Mouse (Mus musculus): ENCODE results near the gene Lcn8. TPM values are rescaled to one million over a fixed set of nuclear protein-coding genes. Genes with fewer than 3 reads are reported as not detected.
A peak's percentile ranks its signal among the peaks of the same experiment; 100 is the strongest.

The Lcn8 gene
- polyA plus RNA-seq, 1 experiment from 2014 or later, result 0.16 TPM

GRCm38 (mm10) chr2:25701001-25701400 is 48.1 kb downstream of the Lcn8 start:
- no peaks in the 10 kb centered on the region for H3K27me3 ChIP-seq (ENCODE audit: control insufficient read depth, insufficient read depth, low read length)
- H3K27ac ChIP-seq (replicated peaks), result no peak overlapping the region

GRCm38 (mm10) chr2:25703706-25704105 is 50.8 kb downstream of the Lcn8 start:
- WGBS, result 66% methylated on average over 4 of the region's 4 CpGs
- no peak overlapping the region for H3K9ac ChIP-seq (ENCODE audit: low read length)

More at GRCm38 (mm10) chr2:25701001-25701400, 48.1 kb downstream of the Lcn8 start:
- WGBS, result 64% methylated on average over 5 of the region's 5 CpGs
- DNase-seq (ENCODE audit: low spot score), result no peak
- H3K9ac ChIP-seq (ENCODE audit: low read length), result no peak overlapping the region
- H3K4me3 ChIP-seq (ENCODE audit: low read depth, low read length), result no peak overlapping the region
- ATAC-seq (ENCODE audit: low FRiP score, low TSS enrichment), result no peak
- no peaks in the 10 kb centered on the region for H3K9me3 ChIP-seq (ENCODE audit: control insufficient read depth, low read length)
- TF ChIP-seq EP300 (optimal IDR thresholded peaks at IDR 0.05), result no peak
- TF ChIP-seq CTCF (IDR thresholded peaks at IDR 0.05; ENCODE audit: low read depth), result no peak
- H3K4me1 ChIP-seq (replicated peaks; ENCODE audit: control insufficient read depth, insufficient read depth), result no peaks in the 10 kb centered on the region
- no peak overlapping the region for H3K4me2 ChIP-seq (replicated peaks; ENCODE audit: low read depth)
- no peaks in the 10 kb centered on the region for H3K36me3 ChIP-seq (ENCODE audit: control insufficient read depth, insufficient read depth, low read length)

More at GRCm38 (mm10) chr2:25703706-25704105, 50.8 kb downstream of the Lcn8 start:
- no peak for ATAC-seq (ENCODE audit: low FRiP score, low TSS enrichment)
- H3K27ac ChIP-seq (replicated peaks), result no peak overlapping the region
- no peaks in the 10 kb centered on the region for H3K4me1 ChIP-seq (replicated peaks; ENCODE audit: control insufficient read depth, insufficient read depth)
- DNase-seq (ENCODE audit: low spot score), result peak; percentile 9
- no peak overlapping the region for H3K4me3 ChIP-seq (ENCODE audit: low read depth, low read length)
- no peaks in the 10 kb centered on the region for H3K36me3 ChIP-seq (ENCODE audit: control insufficient read depth, insufficient read depth, low read length)
- no peaks in the 10 kb centered on the region for H3K9me3 ChIP-seq (ENCODE audit: control insufficient read depth, low read length)
- no peak for TF ChIP-seq CTCF (IDR thresholded peaks at IDR 0.05; ENCODE audit: low read depth)
- TF ChIP-seq EP300 (optimal IDR thresholded peaks at IDR 0.05), result no peak
- no peak overlapping the region for H3K4me2 ChIP-seq (replicated peaks; ENCODE audit: low read depth)
- no peaks in the 10 kb centered on the region for H3K27me3 ChIP-seq (ENCODE audit: control insufficient read depth, insufficient read depth, low read length)

Other genes with a start within 250 kb of the Lcn8 start
- gene Fut7, start 229.9 kb upstream of the Lcn8 start, polyA plus RNA-seq (2015; fragmentation: Nextera tagmentation; extraction: Ambion mirVana), result 0.12 TPM in 1 of 2 replicates, not detected in the other
- gene Abca2, start 224.4 kb upstream of the Lcn8 start, polyA plus RNA-seq (2015; fragmentation: Nextera tagmentation; extraction: Ambion mirVana), result 1.7 and 2.6 TPM in 2 replicates
- gene Clic3, start 196.3 kb upstream of the Lcn8 start, polyA plus RNA-seq (2015; fragmentation: Nextera tagmentation; extraction: Ambion mirVana), result 246 and 272 TPM in 2 replicates
- gene Paxx, start 192.0 kb upstream of the Lcn8 start, polyA plus RNA-seq (2015; fragmentation: Nextera tagmentation; extraction: Ambion mirVana), result 51.7 and 59.7 TPM in 2 replicates
- gene Ptgds, start 183.1 kb upstream of the Lcn8 start, polyA plus RNA-seq (2015; fragmentation: Nextera tagmentation; extraction: Ambion mirVana), result 4.7 and 5.2 TPM in 2 replicates
- not detected in 2 replicates for gene Lcn12, start 159.2 kb upstream of the Lcn8 start, polyA plus RNA-seq (2015; fragmentation: Nextera tagmentation; extraction: Ambion mirVana)
- 39.3 and 47.5 TPM in 2 replicates for gene Fbxw5, start 152.4 kb upstream of the Lcn8 start, polyA plus RNA-seq (2015; fragmentation: Nextera tagmentation; extraction: Ambion mirVana)
- 2.8 and 3.8 TPM in 2 replicates for gene C8g, start 151.4 kb upstream of the Lcn8 start, polyA plus RNA-seq (2015; fragmentation: Nextera tagmentation; extraction: Ambion mirVana)
- 15.9 and 16.0 TPM in 2 replicates for gene Traf2, start 106.2 kb upstream of the Lcn8 start, polyA plus RNA-seq (2015; fragmentation: Nextera tagmentation; extraction: Ambion mirVana)
- 351 and 372 TPM in 2 replicates for gene Edf1, start 95.3 kb upstream of the Lcn8 start, polyA plus RNA-seq (2015; fragmentation: Nextera tagmentation; extraction: Ambion mirVana)
- 0.34 and 0.55 TPM in 2 replicates for gene Mamdc4, start 78.3 kb upstream of the Lcn8 start, polyA plus RNA-seq (2015; fragmentation: Nextera tagmentation; extraction: Ambion mirVana)
- gene Phpt1, start 77.9 kb upstream of the Lcn8 start, polyA plus RNA-seq (2015; fragmentation: Nextera tagmentation; extraction: Ambion mirVana), result 87.0 and 87.5 TPM in 2 replicates
- gene Ajm1, start 71.4 kb upstream of the Lcn8 start, polyA plus RNA-seq (2015; fragmentation: Nextera tagmentation; extraction: Ambion mirVana), result 0.29 and 0.52 TPM in 2 replicates
- 30.9 and 32.2 TPM in 2 replicates for gene Rabl6, start 44.6 kb upstream of the Lcn8 start, polyA plus RNA-seq (2015; fragmentation: Nextera tagmentation; extraction: Ambion mirVana)
- 0.21 and 0.34 TPM in 2 replicates for gene Ccdc183, start 35.4 kb upstream of the Lcn8 start, polyA plus RNA-seq (2015; fragmentation: Nextera tagmentation; extraction: Ambion mirVana)
- 32.4 and 33.3 TPM in 2 replicates for gene Tmem141, start 31.1 kb upstream of the Lcn8 start, polyA plus RNA-seq (2015; fragmentation: Nextera tagmentation; extraction: Ambion mirVana)
- 3.5 and 3.8 TPM in 2 replicates for gene Fcna, start 25.1 kb upstream of the Lcn8 start, polyA plus RNA-seq (2015; fragmentation: Nextera tagmentation; extraction: Ambion mirVana)
- not detected in 2 replicates for gene Lcn5, start 4.8 kb downstream of the Lcn8 start, polyA plus RNA-seq (2015; fragmentation: Nextera tagmentation; extraction: Ambion mirVana)
- gene Lcn6, start 23.7 kb downstream of the Lcn8 start, polyA plus RNA-seq (2015; fragmentation: Nextera tagmentation; extraction: Ambion mirVana), result not detected in 2 replicates
- not detected in 2 replicates for gene Lcn10, start 29.6 kb downstream of the Lcn8 start, polyA plus RNA-seq (2015; fragmentation: Nextera tagmentation; extraction: Ambion mirVana)
- gene Obp2a, start 46.9 kb downstream of the Lcn8 start, polyA plus RNA-seq (2015; fragmentation: Nextera tagmentation; extraction: Ambion mirVana), result 0.39 TPM in 1 of 2 replicates, not detected in the other
- gene Bmyc, start 53.6 kb downstream of the Lcn8 start, polyA plus RNA-seq (2015; fragmentation: Nextera tagmentation; extraction: Ambion mirVana), result 53.9 and 55.6 TPM in 2 replicates
- gene Obp2b, start 83.9 kb downstream of the Lcn8 start, polyA plus RNA-seq (2015; fragmentation: Nextera tagmentation; extraction: Ambion mirVana), result not detected in 2 replicates
- not detected in 2 replicates for gene Lcn3, start 112.4 kb downstream of the Lcn8 start, polyA plus RNA-seq (2015; fragmentation: Nextera tagmentation; extraction: Ambion mirVana)
- not detected in 2 replicates for gene Lcn11, start 123.9 kb downstream of the Lcn8 start, polyA plus RNA-seq (2015; fragmentation: Nextera tagmentation; extraction: Ambion mirVana)
- gene Gm13539, start 129.1 kb downstream of the Lcn8 start, polyA plus RNA-seq (2015; fragmentation: Nextera tagmentation; extraction: Ambion mirVana), result 1.2 and 1.6 TPM in 2 replicates
- gene Glt6d1, start 162.7 kb downstream of the Lcn8 start, polyA plus RNA-seq (2015; fragmentation: Nextera tagmentation; extraction: Ambion mirVana), result not detected in 2 replicates
- not detected in 2 replicates for gene Lcn9, start 170.0 kb downstream of the Lcn8 start, polyA plus RNA-seq (2015; fragmentation: Nextera tagmentation; extraction: Ambion mirVana)
- gene Sohlh1, start 194.1 kb downstream of the Lcn8 start, polyA plus RNA-seq (2015; fragmentation: Nextera tagmentation; extraction: Ambion mirVana), result 0.10 TPM in 1 of 2 replicates, not detected in the other
- gene Kcnt1, start 210.6 kb downstream of the Lcn8 start, polyA plus RNA-seq (2015; fragmentation: Nextera tagmentation; extraction: Ambion mirVana), result 0.19 and 0.30 TPM in 2 replicates

Measured in stomach, postnatal 0 days (tissue).